Mouse (Mus musculus): ENCODE results near the gene Ctbp2.

DNA sequence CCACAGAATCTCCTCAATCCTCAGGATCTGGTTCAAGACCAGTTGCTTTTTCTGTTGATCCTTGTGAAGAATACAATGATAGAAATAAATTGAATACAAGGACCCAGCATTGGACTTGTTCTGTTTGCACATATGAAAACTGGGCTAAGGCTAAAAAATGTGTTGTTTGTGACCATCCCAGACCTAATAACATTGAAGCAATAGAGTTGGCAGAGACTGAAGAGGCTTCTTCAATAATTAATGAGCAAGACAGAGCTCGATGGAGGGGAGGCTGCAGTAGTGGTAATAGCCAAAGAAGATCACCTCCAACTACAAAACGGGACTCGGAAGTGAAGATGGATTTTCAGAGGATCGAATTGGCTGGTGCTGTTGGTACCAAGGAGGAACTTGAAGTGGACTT, 174.2 kb downstream of the Ctbp2 start:
- no peak for TF ChIP-seq CTCF (IDR thresholded peaks at IDR 0.05)
- TF ChIP-seq EP300 (IDR thresholded peaks at IDR 0.05): no peak
